Mouse (Mus musculus) kidney, embryonic 16.5 days (tissue): Measurements from ENCODE around the gene Trrap. TPM values are rescaled to one million over a fixed set of nuclear protein-coding genes. Genes with fewer than 3 reads are reported as not detected.

ENCODE experiments used
- ATAC-seq: fragments of 200-750 bp; cut with Nextera tagmentation; 2 replicates; pipeline ENCODE4 v1.8.0; 2017; ENCODE audit warnings: moderate TSS enrichment; ENCODE audit not compliant: low FRiP score, low TSS enrichment
- H3K27ac ChIP-seq: fragments of 300-500 bp; sonication (generic); 2 replicates; pipeline ENCODE4 v1.5.1; 2014; ENCODE audit warnings: low read length
- H3K27me3 ChIP-seq: fragments of 300-500 bp; sonication (generic); 2 replicates; pipeline ENCODE4 v1.6.1; 2014; ENCODE audit warnings: low read length, control low read depth, mixed read lengths; ENCODE audit not compliant: insufficient read depth
- H3K36me3 ChIP-seq: fragments of 300-500 bp; sonication (generic); 2 replicates; pipeline ENCODE4 v1.6.1; 2014; ENCODE audit warnings: low read length, control low read depth, mixed read lengths; ENCODE audit not compliant: insufficient read depth
- H3K4me1 ChIP-seq: fragments of 300-500 bp; sonication (generic); 2 replicates; pipeline ENCODE4 v1.6.1; 2014; ENCODE audit warnings: low read length, control low read depth, mixed read lengths; ENCODE audit not compliant: insufficient read depth
- H3K4me2 ChIP-seq: fragments of 300-500 bp; sonication (generic); replicated peaks from 2 replicates; pipeline ENCODE4 v1.6.1; 2014; ENCODE audit warnings: low read depth, low read length
- H3K4me3 ChIP-seq: fragments of 300-500 bp; sonication (generic); 2 replicates; pipeline ENCODE4 v1.5.1; 2014; ENCODE audit warnings: mild to moderate bottlenecking, low read length
- H3K9ac ChIP-seq: fragments of 300-500 bp; sonication (generic); replicated peaks from 2 replicates; pipeline ENCODE4 v1.6.1; 2014; ENCODE audit warnings: low read length
- H3K9me3 ChIP-seq: fragments of 300-500 bp; sonication (generic); 2 replicates; pipeline ENCODE4 v1.6.1; 2016; ENCODE audit warnings: low read length, control low read depth
- WGBS: fragments of 180-500 bp; shearing (Covaris S2); extraction: QIAGEN DNeasy Blood & Tissue Kit; methylation state at CpG from one replicate; pipeline ENCODE4 v1.1.7; 2014; 5-methylcytosine and 5-hydroxymethylcytosine counted together
- polyA plus RNA-seq: library from polyadenylated mRNA; unstranded; fragments of >200 nt; fragmentation: Nextera tagmentation; extraction: Ambion mirVana; gene quantifications from 2 replicates; pipeline ENCODE4 v1.2.1, GENCODE M21; 2015

Gene Trrap
- polyA plus RNA-seq, 1 experiment from 2014 or later: 69.8 TPM

DNA sequence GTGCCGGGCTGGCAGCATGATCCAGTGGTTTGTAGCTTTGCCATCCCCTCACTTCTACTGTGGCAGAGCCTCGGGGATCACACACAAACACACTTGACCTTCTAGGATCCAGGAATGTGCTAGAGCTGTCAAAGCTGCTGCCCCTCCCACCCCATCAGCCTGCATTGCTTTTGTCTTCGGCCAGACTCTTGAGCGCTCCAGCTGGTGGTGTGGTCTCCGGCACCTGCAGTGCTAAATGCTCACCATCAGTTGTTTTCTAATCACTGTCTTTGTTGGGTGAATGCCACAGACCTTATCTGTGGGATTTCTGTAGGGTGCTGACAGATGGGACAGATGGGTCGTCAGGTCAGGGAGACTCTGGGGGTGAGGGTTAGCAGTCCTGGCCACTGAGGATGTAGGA is 88.4 kb downstream of the Trrap start:
- WGBS: 76% methylated on average over 6 of the region's 6 CpGs
- no peak overlapping the region for H3K4me2 ChIP-seq
- H3K27ac ChIP-seq: no peak overlapping the region
- no peak for ATAC-seq
- H3K4me3 ChIP-seq: no peak overlapping the region
- H3K36me3 ChIP-seq: peaks cover 92% of the 10 kb centered on the region
- H3K9me3 ChIP-seq: peaks cover 8% of the 10 kb centered on the region
- H3K9ac ChIP-seq: no peak overlapping the region
- no peaks in the 10 kb centered on the region for H3K27me3 ChIP-seq
- H3K4me1 ChIP-seq: no peaks in the 10 kb centered on the region

DNA sequence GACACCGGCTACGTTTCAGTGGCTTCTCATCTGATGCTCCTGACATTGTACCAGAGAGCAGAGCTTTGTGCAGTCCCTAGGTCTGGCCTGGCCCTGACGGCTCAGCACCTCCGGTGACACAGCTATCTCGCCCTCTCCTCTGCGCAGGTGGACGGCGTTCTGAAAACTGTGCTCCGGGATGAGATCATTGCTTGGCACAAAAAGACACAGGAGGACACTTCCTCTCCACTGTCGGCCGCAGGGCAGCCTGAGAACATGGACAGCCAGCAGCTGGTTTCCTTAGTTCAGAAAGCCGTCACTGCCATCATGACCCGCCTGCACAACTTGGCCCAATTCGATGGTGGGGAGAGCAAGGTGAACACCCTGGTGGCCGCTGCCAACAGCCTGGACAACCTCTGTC is 91.0 kb downstream of the Trrap start:
- Histone ChIP-seq H3K4me3 (no peak overlapping the region), H3K27ac (no peak overlapping the region), H3K36me3 (peaks cover 71% of the 10 kb centered on the region), H3K4me1 (no peaks in the 10 kb centered on the region), H3K9ac (no peak overlapping the region), H3K9me3 (peaks cover 13% of the 10 kb centered on the region), H3K27me3 (no peaks in the 10 kb centered on the region), H3K4me2 (no peak overlapping the region)
- ATAC-seq: no peak
- 95% methylated on average over 15 of the region's 15 CpGs for WGBS

DNA sequence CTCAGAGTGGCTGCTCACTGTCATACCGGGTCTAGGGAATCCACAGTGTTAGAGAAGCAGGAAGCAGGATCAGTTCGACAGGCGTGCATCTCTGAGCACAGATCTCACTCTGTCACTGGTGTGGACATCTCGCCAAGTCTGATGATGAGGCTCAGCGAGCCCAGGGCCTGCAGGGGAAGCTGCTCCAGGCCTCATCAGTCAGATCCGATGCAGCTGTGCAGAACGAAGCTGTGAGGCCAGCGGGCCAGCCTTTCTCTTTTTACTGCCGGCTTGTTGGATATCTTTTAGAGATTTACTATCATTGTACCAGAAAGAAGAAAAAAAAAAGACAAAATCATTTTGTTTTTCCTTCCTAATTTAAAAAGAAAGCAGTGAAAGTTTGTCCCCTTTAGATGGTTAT is 91.8 kb downstream of the Trrap start:
- H3K36me3 ChIP-seq: peaks cover 63% of the 10 kb centered on the region
- no peak overlapping the region for H3K27ac ChIP-seq
- H3K27me3 ChIP-seq: no peaks in the 10 kb centered on the region
- H3K4me3 ChIP-seq: no peak overlapping the region
- no peak overlapping the region for H3K4me2 ChIP-seq
- 0 out of 2 replicates have a peak, but pooled peaks have one; percentile 42 for ATAC-seq
- no peaks in the 10 kb centered on the region for H3K4me1 ChIP-seq
- peaks cover 13% of the 10 kb centered on the region for H3K9me3 ChIP-seq
- H3K9ac ChIP-seq: no peak overlapping the region
- 76% methylated on average over 9 of the region's 9 CpGs for WGBS

DNA sequence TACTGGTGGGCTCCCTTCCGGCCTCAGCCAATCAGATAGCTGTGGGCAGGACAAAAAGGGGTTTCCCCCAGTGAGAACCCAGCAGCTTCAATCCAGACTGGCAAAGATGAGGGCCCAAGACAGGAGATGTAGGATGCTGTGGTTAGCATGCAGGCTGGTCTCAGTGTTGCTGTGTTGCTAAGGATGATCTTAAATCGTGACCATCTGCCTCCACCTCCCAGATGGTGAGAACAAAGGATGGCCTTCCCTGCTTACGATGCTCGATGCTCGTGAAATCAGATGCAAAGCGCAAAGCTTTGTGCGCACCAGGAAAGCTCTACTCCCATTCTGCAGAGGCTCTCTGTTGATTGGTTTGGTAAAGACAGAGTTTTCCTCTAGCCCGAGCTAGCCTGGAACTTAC is 93.4 kb downstream of the Trrap start:
- H3K27ac ChIP-seq: no peak overlapping the region
- H3K4me1 ChIP-seq: no peaks in the 10 kb centered on the region
- peaks cover 13% of the 10 kb centered on the region for H3K9me3 ChIP-seq
- no peak overlapping the region for H3K4me3 ChIP-seq
- H3K4me2 ChIP-seq: no peak overlapping the region
- H3K36me3 ChIP-seq: peaks cover 53% of the 10 kb centered on the region
- H3K27me3 ChIP-seq: no peaks in the 10 kb centered on the region
- ATAC-seq: no peak
- no peak overlapping the region for H3K9ac ChIP-seq
- 97% methylated on average over 8 of the region's 8 CpGs for WGBS

DNA sequence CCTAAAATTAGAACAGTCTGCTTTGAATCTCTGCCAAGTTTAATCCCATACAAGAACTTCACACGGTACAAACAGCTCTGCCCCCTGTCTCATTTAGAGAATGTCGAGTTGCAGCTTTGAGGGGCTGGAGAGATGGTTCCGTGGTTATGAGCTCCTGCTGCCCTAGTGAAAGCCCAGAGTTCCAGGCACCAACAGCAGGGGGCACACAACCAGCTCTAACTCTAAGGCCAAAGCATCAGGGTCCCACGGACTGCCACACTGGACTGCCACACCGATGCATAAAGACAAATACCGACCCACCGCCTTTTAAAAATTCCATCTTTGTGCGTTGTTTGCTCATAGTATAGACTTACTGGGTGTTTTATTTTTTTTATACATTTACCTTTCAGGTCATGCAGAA is 99.4 kb downstream of the Trrap start:
- Histone ChIP-seq H3K27ac (no peak overlapping the region), H3K9ac (no peak overlapping the region), H3K4me2 (no peak overlapping the region), H3K4me3 (no peak overlapping the region), H3K36me3 (no peaks in the 10 kb centered on the region), H3K27me3 (no peaks in the 10 kb centered on the region), H3K4me1 (no peaks in the 10 kb centered on the region), H3K9me3 (no peaks in the 10 kb centered on the region)
- 71% methylated on average over 8 of the region's 8 CpGs for WGBS
- ATAC-seq: 0 out of 2 replicates have a peak, but pooled peaks have one; percentile 42

DNA sequence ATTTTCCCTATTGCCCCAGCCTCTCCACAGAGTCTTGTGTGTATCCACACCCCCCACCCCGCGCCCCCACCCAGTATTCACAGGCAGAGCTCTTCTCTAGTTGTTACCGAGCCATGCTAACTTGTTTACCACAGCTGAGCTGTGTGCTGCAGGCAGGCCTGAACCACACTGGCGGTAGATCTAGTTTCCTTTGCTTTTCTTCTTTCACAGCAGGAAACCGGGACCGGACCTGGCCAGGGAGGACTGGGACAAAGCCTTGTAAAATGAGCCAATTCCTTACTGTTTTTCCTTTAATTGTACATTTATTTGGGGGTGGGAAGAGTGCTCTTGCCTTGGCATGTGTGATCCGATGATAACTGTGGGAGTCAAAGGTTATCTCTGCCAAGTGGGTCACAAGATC is 101.9 kb downstream of the Trrap start:
- no peaks in the 10 kb centered on the region for H3K36me3 ChIP-seq
- H3K4me2 ChIP-seq: no peak overlapping the region
- H3K27me3 ChIP-seq: no peaks in the 10 kb centered on the region
- H3K9me3 ChIP-seq: no peaks in the 10 kb centered on the region
- H3K4me3 ChIP-seq: no peak overlapping the region
- no peak overlapping the region for H3K9ac ChIP-seq
- H3K4me1 ChIP-seq: 0 out of 2 replicates have a peak, but pooled peaks cover 3% of the 10 kb centered on the region
- WGBS: 83% methylated on average over 7 of the region's 7 CpGs
- H3K27ac ChIP-seq: no peak overlapping the region
- ATAC-seq: no peak

DNA sequence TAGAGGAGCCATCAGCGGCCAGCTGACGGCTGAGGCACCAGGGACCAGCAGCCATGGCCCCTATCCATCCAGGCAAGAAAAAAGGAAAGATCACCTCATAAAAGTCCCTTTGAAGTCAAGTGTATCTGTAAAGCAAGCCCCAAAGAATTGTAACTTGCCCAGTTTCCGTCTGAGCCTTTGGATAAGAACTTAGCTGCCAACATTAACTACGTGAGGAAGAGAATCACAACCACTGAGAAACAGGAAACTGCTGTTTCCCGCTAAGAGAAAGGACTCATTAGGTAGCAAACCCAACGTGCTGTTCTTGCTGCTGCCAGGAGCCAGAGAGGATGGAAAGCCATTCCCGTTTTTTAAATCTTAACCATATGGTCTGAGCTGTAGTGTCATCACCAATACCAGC is 103.2 kb downstream of the Trrap start:
- 0 out of 2 replicates have a peak, but pooled peaks cover 3% of the 10 kb centered on the region for H3K4me1 ChIP-seq
- WGBS: 64% methylated on average over 7 of the region's 7 CpGs
- H3K27ac ChIP-seq: no peak overlapping the region
- no peaks in the 10 kb centered on the region for H3K36me3 ChIP-seq
- H3K4me3 ChIP-seq: no peak overlapping the region
- no peak overlapping the region for H3K9ac ChIP-seq
- no peak for ATAC-seq
- H3K4me2 ChIP-seq: no peak overlapping the region
- H3K27me3 ChIP-seq: no peaks in the 10 kb centered on the region
- no peaks in the 10 kb centered on the region for H3K9me3 ChIP-seq

DNA sequence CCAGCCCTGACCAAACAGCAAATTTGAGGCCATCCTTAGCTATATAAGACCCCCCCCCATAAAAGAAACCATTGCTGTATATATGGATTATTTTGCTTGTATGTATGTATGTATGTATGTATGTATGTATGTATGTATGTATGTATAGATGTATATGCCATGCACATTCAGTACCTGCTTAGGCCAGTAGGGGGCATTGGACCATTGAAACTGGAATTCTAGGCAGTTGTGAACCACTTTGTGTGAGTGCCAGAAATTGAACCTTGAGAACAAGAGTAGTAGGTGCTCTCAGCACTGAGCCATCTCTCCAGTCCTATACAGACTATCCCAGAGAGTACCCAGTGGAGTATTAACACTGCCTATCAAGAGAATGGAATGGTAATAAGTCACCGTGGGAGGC is 104.2 kb downstream of the Trrap start:
- Histone ChIP-seq H3K27ac (no peak overlapping the region), H3K4me3 (no peak overlapping the region), H3K9ac (no peak overlapping the region), H3K27me3 (no peaks in the 10 kb centered on the region), H3K9me3 (no peaks in the 10 kb centered on the region), H3K4me1 (0 out of 2 replicates have a peak, but pooled peaks cover 3% of the 10 kb centered on the region), H3K36me3 (no peaks in the 10 kb centered on the region; the same call in 1 of the 2 replicates), H3K4me2 (no peak overlapping the region)
- 93% methylated on average over 1 of the region's 1 CpGs for WGBS
- ATAC-seq: no peak

DNA sequence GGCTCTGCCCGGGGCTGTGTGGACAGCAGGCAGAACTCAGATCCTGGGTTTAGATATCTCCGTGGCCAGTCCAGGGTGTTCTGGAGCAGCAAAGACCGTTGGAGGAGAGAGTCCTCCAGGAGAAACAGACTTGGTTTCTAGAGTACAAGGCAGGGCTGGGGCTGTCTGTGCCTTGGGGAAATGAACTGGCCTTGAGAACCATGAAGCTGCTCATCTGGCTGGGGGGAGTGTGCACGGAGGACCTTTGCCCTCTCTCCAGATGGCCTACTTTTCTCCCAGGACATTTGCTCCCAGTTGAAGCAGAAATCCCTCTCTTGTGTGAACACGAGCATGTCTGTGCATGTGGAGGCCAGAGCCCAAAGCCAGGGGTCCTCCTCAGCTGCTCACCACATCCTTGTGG is 104.8 kb downstream of the Trrap start:
- Histone ChIP-seq H3K27me3 (no peaks in the 10 kb centered on the region), H3K4me3 (no peak overlapping the region), H3K9me3 (no peaks in the 10 kb centered on the region)

DNA sequence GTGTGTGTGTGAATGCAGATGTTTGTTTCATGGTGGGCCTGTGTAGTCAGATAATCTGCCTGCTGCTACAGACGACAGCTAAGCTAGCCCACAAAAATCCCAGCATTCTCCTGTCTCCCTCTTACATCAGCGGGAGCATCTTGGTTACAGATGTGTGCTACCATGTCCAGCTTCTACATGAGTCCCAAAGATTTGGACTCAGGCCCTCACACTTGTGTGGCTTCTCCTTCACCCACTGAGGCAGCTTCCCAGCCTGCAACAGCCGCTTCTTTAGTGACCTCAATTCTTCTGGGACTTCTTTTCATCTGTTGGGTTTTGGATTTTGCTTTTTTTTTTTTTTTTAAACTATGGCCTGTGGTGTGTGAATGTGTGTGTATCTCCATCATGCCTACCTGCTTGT is 105.3 kb downstream of the Trrap start:
- H3K9me3 ChIP-seq: no peaks in the 10 kb centered on the region
- peaks cover 4% of the 10 kb centered on the region for H3K36me3 ChIP-seq
- H3K27me3 ChIP-seq: no peaks in the 10 kb centered on the region
- no peak overlapping the region for H3K4me2 ChIP-seq
- no peak overlapping the region for H3K27ac ChIP-seq
- WGBS: 82% methylated on average over 3 of the region's 3 CpGs
- no peak for ATAC-seq
- H3K9ac ChIP-seq: no peak overlapping the region
- H3K4me3 ChIP-seq: no peak overlapping the region
- 0 out of 2 replicates have a peak, but pooled peaks cover 3% of the 10 kb centered on the region for H3K4me1 ChIP-seq

More for the DNA sequence above, 104.8 kb downstream of the Trrap start:
- no peak overlapping the region for H3K4me2 ChIP-seq
- no peak for ATAC-seq
- H3K27ac ChIP-seq: no peak overlapping the region
- H3K4me1 ChIP-seq: 0 out of 2 replicates have a peak, but pooled peaks cover 3% of the 10 kb centered on the region
- peaks cover 1% of the 10 kb centered on the region for H3K36me3 ChIP-seq
- H3K9ac ChIP-seq: no peak overlapping the region
- WGBS: 71% methylated on average over 5 of the region's 5 CpGs
